Mouse (Mus musculus) kidney, adult 2 months (tissue): ENCODE measurements around the gene Clk2.

Experiments
- CTCF ChIP-seq: fragments of 200-500 bp; conservative IDR thresholded peaks from 2 replicates; pipeline ENCODE4 v1.5.1; 2011; ENCODE audit warnings: low read depth, mild to moderate bottlenecking, control low read depth, low read length, moderate library complexity, mixed read lengths; ENCODE audit not compliant: insufficient read depth, insufficient read length
- POLR2A ChIP-seq: fragments of 200-500 bp; IDR thresholded peaks from one replicate; pipeline ENCODE4 v1.6.1; 2011; ENCODE audit warnings: low read depth, low read length, control low read depth

DNA sequence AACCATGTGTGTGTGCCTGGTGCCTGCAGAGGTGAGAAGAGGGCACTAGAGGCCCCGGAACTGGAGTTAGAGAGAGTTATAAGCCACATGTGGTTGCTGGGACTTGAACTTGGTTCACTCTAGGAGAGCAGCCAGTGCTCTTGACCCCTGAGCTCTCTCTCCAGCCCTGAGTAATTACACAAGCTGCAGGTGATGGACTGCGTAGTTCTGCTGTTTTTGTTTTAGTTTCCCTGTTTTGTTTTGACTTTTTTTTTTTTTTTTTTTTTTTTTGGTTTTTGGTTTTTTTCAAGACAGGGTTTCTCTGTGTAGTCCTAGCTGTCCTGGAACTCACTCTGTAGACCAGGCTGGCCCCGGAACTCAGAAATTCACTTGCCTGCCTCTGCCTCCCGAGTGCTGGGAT is 2.8 kb upstream of the Clk2 start:
- TF ChIP-seq POLR2A (no peak), CTCF (no peak)
